Mouse (Mus musculus) liver, adult 2 months (tissue): ENCODE results near the gene Sec24b.

Experiments used
- CTCF ChIP-seq: fragments of 200-500 bp; IDR thresholded peaks from 2 replicates; pipeline ENCODE4 v1.5.1; 2011; ENCODE audit warnings: low read depth, low read length, control low read depth
- POLR2A ChIP-seq: fragments of 200-500 bp; IDR thresholded peaks from 2 replicates; pipeline ENCODE4 v1.6.1; 2011; ENCODE audit warnings: low read length, control low read depth; ENCODE audit not compliant: insufficient read depth; ENCODE audit errors: extremely low read depth

- TF ChIP-seq CTCF = peak; percentile 46
- no peak for TF ChIP-seq POLR2A
Measured at GRCm38 (mm10) chr3:130079794-130080193, 18.4 kb upstream of the Sec24b start.
